Mouse (Mus musculus): ENCODE results near the gene Cfb. TPM values are rescaled to one million over a fixed set of nuclear protein-coding genes. Genes with fewer than 3 reads are reported as not detected.
"Not testable (repeated sequence)": the region's sequence is repeated elsewhere in the genome, so short reads cannot be mapped to it uniquely, and the experiment has no call there.

Gene Cfb
- total RNA-seq (2014; fragmentation: Nextera tagmentation) = not detected in 2 replicates
- total RNA-seq (2017) = not detected in 2 replicates

GRCm38 (mm10) chr17:34862416-34863081, at the start of gene Cfb:
Gene Cfb (minus strand): TSS chr17:34862518.
- ATAC-seq (replicated peaks; ENCODE audit: poor library complexity, severe bottlenecking) = no peak

- peak; percentile 54 for ATAC-seq (replicated peaks; ENCODE audit: poor library complexity, severe bottlenecking)
Observed at GRCm38 (mm10) chr17:34911945-34912351, 49.6 kb upstream of the Cfb start.

GRCm38 (mm10) chr17:34910982-34911381, 48.7 kb upstream of the Cfb start:
- no peak for ATAC-seq (replicated peaks; ENCODE audit: poor library complexity, severe bottlenecking)

- ATAC-seq (replicated peaks; ENCODE audit: poor library complexity, severe bottlenecking) = no peak
Observed at GRCm38 (mm10) chr17:34902895-34903294, 40.6 kb upstream of the Cfb start.

GRCm38 (mm10) chr17:34901948-34902347, 39.6 kb upstream of the Cfb start:
- ATAC-seq (replicated peaks; ENCODE audit: poor library complexity, severe bottlenecking) = not testable (repeated sequence)

GRCm38 (mm10) chr17:34900826-34901225, 38.5 kb upstream of the Cfb start:
- not testable (repeated sequence) for ATAC-seq (replicated peaks; ENCODE audit: poor library complexity, severe bottlenecking)

- no peak for ATAC-seq (replicated peaks; ENCODE audit: poor library complexity, severe bottlenecking)
Observed at GRCm38 (mm10) chr17:34899890-34900243, 37.5 kb upstream of the Cfb start.

GRCm38 (mm10) chr17:34899053-34899889, 37.0 kb upstream of the Cfb start:
- ATAC-seq (replicated peaks; ENCODE audit: poor library complexity, severe bottlenecking) = 0 out of 2 replicates have a peak, but pooled peaks have one; percentile 13

GRCm38 (mm10) chr17:34898706-34899052, 36.4 kb upstream of the Cfb start:
- ATAC-seq (replicated peaks; ENCODE audit: poor library complexity, severe bottlenecking) = no peak

- peak; percentile 16; the same call in 1 of the 2 replicates for ATAC-seq (replicated peaks; ENCODE audit: poor library complexity, severe bottlenecking)
Observed at GRCm38 (mm10) chr17:34898160-34898586, 35.9 kb upstream of the Cfb start, which contains the start of the genes C2 and Ehmt2. Gene C2 (minus strand): TSS chr17:34898265. Gene Ehmt2 (plus strand): TSS chr17:34898469.

GRCm38 (mm10) chr17:34897373-34898159, 35.2 kb upstream of the Cfb start:
- no peak for ATAC-seq (replicated peaks; ENCODE audit: poor library complexity, severe bottlenecking)

- ATAC-seq (replicated peaks; ENCODE audit: poor library complexity, severe bottlenecking) = no peak
Observed at GRCm38 (mm10) chr17:34896366-34896765, 34.0 kb upstream of the Cfb start.

GRCm38 (mm10) chr17:34895724-34896123, 33.4 kb upstream of the Cfb start:
- ATAC-seq (replicated peaks; ENCODE audit: poor library complexity, severe bottlenecking) = no peak

GRCm38 (mm10) chr17:34894801-34895530, 32.6 kb upstream of the Cfb start:
- ATAC-seq (replicated peaks; ENCODE audit: poor library complexity, severe bottlenecking) = peak; percentile 18

GRCm38 (mm10) chr17:34894074-34894597, 31.8 kb upstream of the Cfb start:
- peak; percentile 77 for ATAC-seq (replicated peaks; ENCODE audit: poor library complexity, severe bottlenecking)

- ATAC-seq (replicated peaks; ENCODE audit: poor library complexity, severe bottlenecking) = no peak
Observed at GRCm38 (mm10) chr17:34893072-34893824, 30.9 kb upstream of the Cfb start.

GRCm38 (mm10) chr17:34891377-34891776, 29.1 kb upstream of the Cfb start:
- no peak for ATAC-seq (replicated peaks; ENCODE audit: poor library complexity, severe bottlenecking)

- ATAC-seq (replicated peaks; ENCODE audit: poor library complexity, severe bottlenecking) = no peak
Observed at GRCm38 (mm10) chr17:34890074-34890743, 27.9 kb upstream of the Cfb start.
